Mouse (Mus musculus): Measurements from ENCODE around the gene Sel1l3. TPM values are rescaled to one million over a fixed set of nuclear protein-coding genes. Genes with fewer than 3 reads are reported as not detected.

Gene Sel1l3
- total and polyA plus RNA-seq, 3 experiments: 0.28 to 0.76 (median 0.34) TPM

- TF ChIP-seq ZMIZ1 (IDR thresholded peaks at IDR 0.05; ENCODE audit: low read depth, low read length) (no peak), SMC3 (IDR thresholded peaks at IDR 0.05; ENCODE audit: low read depth, low read length) (no peak), ZNF384 (IDR thresholded peaks at IDR 0.05; ENCODE audit: low read depth, low read length) (no peak), MEF2A (IDR thresholded peaks at IDR 0.05; ENCODE audit: borderline replicate concordance, low read depth, low read length) (no peak), MAFK (IDR thresholded peaks at IDR 0.05; ENCODE audit: insufficient replicate concordance, low read length) (no peak), RAD21 (IDR thresholded peaks at IDR 0.05; ENCODE audit: low read depth, low read length) (no peak), EP300 (IDR thresholded peaks at IDR 0.05; ENCODE audit: low read length) (no peak), TCF12 (IDR thresholded peaks at IDR 0.05; ENCODE audit: low read depth, low read length) (no peak), TBP (conservative IDR thresholded peaks at IDR 0.05; ENCODE audit: low read depth, low read length) (no peak), UBTF (IDR thresholded peaks at IDR 0.05; ENCODE audit: low read depth, low read length) (no peak), SIN3A (IDR thresholded peaks at IDR 0.05; ENCODE audit: low read length) (no peak), USF2 (conservative IDR thresholded peaks at IDR 0.05; ENCODE audit: low read depth, low read length) (no peak)
- dilution Hi-C loops (cut with MboI; ENCODE audit: extremely low pct_ligation_motif_present, extremely low pct_unique_long_range_greater_than_20kb, low sequenced_read_pairs): no loop called here
- Histone ChIP-seq H3K9ac (ENCODE audit: insufficient read depth, low read depth) (no peak overlapping the region), H3K27me3 (replicated peaks) (no peaks in the 10 kb centered on the region), H3K4me3 (replicated peaks in 1 of 3; ENCODE audit: low read depth in 2 of 3, low read length in 2 of 3, poor library complexity in 1 of 3) (no peak overlapping the region), H3K4me2 (ENCODE audit: insufficient read depth, low read depth, poor library complexity, severe bottlenecking) (peak overlapping the region; percentile 34; the same call in 1 of the 2 replicates), H3K79me2 (replicated peaks; ENCODE audit: control insufficient read depth, extremely low read depth, insufficient read depth, poor library complexity, severe bottlenecking) (no peaks in the 10 kb centered on the region), H3K9me3 (replicated peaks; ENCODE audit: low read length) (no peaks in the 10 kb centered on the region), H3K4me1 (ENCODE audit: control insufficient read depth in 1 of 2, insufficient read depth in 2 of 2) (peaks cover 2 to 19% of the 10 kb centered on the region in 2 experiments; a peak in 2 of 4 replicates), H3K36me3 (replicated peaks in 1 of 2; ENCODE audit: control insufficient read depth in 1 of 2, insufficient read depth in 1 of 2, low read length in 1 of 2) (no peaks in the 10 kb centered on the region), H3K27ac (ENCODE audit: insufficient read depth, low read depth) (no peak overlapping the region)
- no peak for DNase-seq (ENCODE audit: extremely low read depth)
- in situ Hi-C loops (cut with MboI; ENCODE audit: low pct_ligation_motif_present, low pct_unique_long_range_greater_than_20kb, low sequenced_read_pairs): no loop called here
Measured at GRCm38 (mm10) chr5:53176075-53176474, 37.7 kb downstream of the Sel1l3 start.

GRCm38 (mm10) chr5:53175195-53175594 is 38.5 kb downstream of the Sel1l3 start:
- in situ Hi-C loops (cut with MboI; ENCODE audit: low pct_ligation_motif_present, low pct_unique_long_range_greater_than_20kb, low sequenced_read_pairs): no loop called here
- H3K79me2 ChIP-seq (replicated peaks; ENCODE audit: control insufficient read depth, extremely low read depth, insufficient read depth, poor library complexity, severe bottlenecking): no peaks in the 10 kb centered on the region
- no peak for DNase-seq (ENCODE audit: extremely low read depth)
- H3K4me2 ChIP-seq (ENCODE audit: insufficient read depth, low read depth, poor library complexity, severe bottlenecking): no peak overlapping the region
- H3K9me3 ChIP-seq (replicated peaks; ENCODE audit: low read length): no peaks in the 10 kb centered on the region
- no peaks in the 10 kb centered on the region for H3K36me3 ChIP-seq (replicated peaks in 1 of 2; ENCODE audit: control insufficient read depth in 1 of 2, insufficient read depth in 1 of 2, low read length in 1 of 2)
- peaks cover 2 to 19% of the 10 kb centered on the region in 2 experiments; a peak in 2 of 4 replicates for H3K4me1 ChIP-seq (ENCODE audit: control insufficient read depth in 1 of 2, insufficient read depth in 2 of 2)
- no peak overlapping the region for H3K4me3 ChIP-seq (replicated peaks in 1 of 3; ENCODE audit: low read depth in 2 of 3, low read length in 2 of 3, poor library complexity in 1 of 3)
- H3K27ac ChIP-seq (ENCODE audit: insufficient read depth, low read depth): no peak overlapping the region
- TF ChIP-seq ZMIZ1 (IDR thresholded peaks at IDR 0.05; ENCODE audit: low read depth, low read length) (no peak), MXI1 (IDR thresholded peaks at IDR 0.05; ENCODE audit: low read depth, low read length) (no peak), ETS1 (conservative IDR thresholded peaks at IDR 0.05; ENCODE audit: low read depth, low read length) (no peak), MAZ (IDR thresholded peaks at IDR 0.05; ENCODE audit: low read depth, low read length) (no peak), HCFC1 (IDR thresholded peaks at IDR 0.05; ENCODE audit: low read depth, low read length) (no peak), MAFK (IDR thresholded peaks at IDR 0.05; ENCODE audit: insufficient replicate concordance, low read length) (no peak), SMC3 (IDR thresholded peaks at IDR 0.05; ENCODE audit: low read depth, low read length) (no peak), PAX5 (IDR thresholded peaks at IDR 0.05; ENCODE audit: low read length) (no peak), EP300 (IDR thresholded peaks at IDR 0.05; ENCODE audit: low read length) (no peak), SIN3A (IDR thresholded peaks at IDR 0.05; ENCODE audit: low read length) (no peak), BHLHE40 (IDR thresholded peaks at IDR 0.05; ENCODE audit: low read depth, low read length) (no peak), CHD2 (IDR thresholded peaks at IDR 0.05; ENCODE audit: low read length) (no peak), NRF1 (IDR thresholded peaks at IDR 0.05; ENCODE audit: low read depth, low read length) (no peak), RAD21 (IDR thresholded peaks at IDR 0.05; ENCODE audit: low read depth, low read length) (no peak), TBP (conservative IDR thresholded peaks at IDR 0.05; ENCODE audit: low read depth, low read length) (no peak), MAX (IDR thresholded peaks at IDR 0.05; ENCODE audit: low read length) (no peak)
- no peaks in the 10 kb centered on the region for H3K27me3 ChIP-seq (replicated peaks)
- dilution Hi-C loops (cut with MboI; ENCODE audit: extremely low pct_ligation_motif_present, extremely low pct_unique_long_range_greater_than_20kb, low sequenced_read_pairs): no loop called here
- H3K9ac ChIP-seq (ENCODE audit: insufficient read depth, low read depth): no peak overlapping the region

All from CH12.LX (cell line).